Mouse (Mus musculus) kidney, adult 2 months (tissue): ENCODE results near the gene Pelo. TPM values are rescaled to one million over a fixed set of nuclear protein-coding genes. Genes with fewer than 3 reads are reported as not detected.

Experiments used
- DNase-seq: peaks from one replicate; pipeline ENCODE4 v3.0.0; 2021
- H3K27ac ChIP-seq: fragments of 200-500 bp; 2 replicates; pipeline ENCODE4 v1.5.1; 2012; ENCODE audit warnings: low read depth, low read length, control low read depth, inconsistent platforms; ENCODE audit not compliant: insufficient read depth
- H3K27me3 ChIP-seq: fragments of 200-500 bp; replicated peaks from 2 replicates; pipeline ENCODE4 v1.6.1; 2012; ENCODE audit warnings: mild to moderate bottlenecking, moderate library complexity, low read length, inconsistent platforms; ENCODE audit not compliant: control insufficient read depth, insufficient read depth
- H3K36me3 ChIP-seq: fragments of 200-500 bp; 2 replicates; pipeline ENCODE4 v1.6.1; 2012; ENCODE audit warnings: mild to moderate bottlenecking, moderate library complexity, low read length, inconsistent platforms; ENCODE audit not compliant: control insufficient read depth, insufficient read depth
- H3K4me1 ChIP-seq: fragments of 200-500 bp; 2 replicates; pipeline ENCODE4 v1.6.1; 2011; ENCODE audit warnings: low read length; ENCODE audit not compliant: control insufficient read depth, insufficient read depth
- H3K4me3 ChIP-seq: fragments of 200-500 bp; 2 replicates; pipeline ENCODE4 v1.5.1; 2011; ENCODE audit warnings: mild to moderate bottlenecking, low read depth, low read length, control low read depth; ENCODE audit not compliant: insufficient read depth
- CTCF ChIP-seq: fragments of 200-500 bp; conservative IDR thresholded peaks from 2 replicates; pipeline ENCODE4 v1.5.1; 2011; ENCODE audit warnings: low read depth, mild to moderate bottlenecking, control low read depth, low read length, moderate library complexity, mixed read lengths; ENCODE audit not compliant: insufficient read depth, insufficient read length
- POLR2A ChIP-seq: fragments of 200-500 bp; IDR thresholded peaks from one replicate; pipeline ENCODE4 v1.6.1; 2011; ENCODE audit warnings: low read depth, low read length, control low read depth
- WGBS: fragments of 180-500 bp; shearing (Covaris S2); methylation state at CpG from one replicate; pipeline ENCODE4 v1.1.7; 2018; 5-methylcytosine and 5-hydroxymethylcytosine counted together
- polyA plus RNA-seq: library from polyadenylated mRNA; depleted of rRNA; stranded (reverse); fragments of >200 nt; gene quantifications from 2 replicates; pipeline ENCODE4 v1.2.3, GENCODE M21; 2012

The Pelo gene
- polyA plus RNA-seq, 1 experiment, result 32.3 TPM

DNA sequence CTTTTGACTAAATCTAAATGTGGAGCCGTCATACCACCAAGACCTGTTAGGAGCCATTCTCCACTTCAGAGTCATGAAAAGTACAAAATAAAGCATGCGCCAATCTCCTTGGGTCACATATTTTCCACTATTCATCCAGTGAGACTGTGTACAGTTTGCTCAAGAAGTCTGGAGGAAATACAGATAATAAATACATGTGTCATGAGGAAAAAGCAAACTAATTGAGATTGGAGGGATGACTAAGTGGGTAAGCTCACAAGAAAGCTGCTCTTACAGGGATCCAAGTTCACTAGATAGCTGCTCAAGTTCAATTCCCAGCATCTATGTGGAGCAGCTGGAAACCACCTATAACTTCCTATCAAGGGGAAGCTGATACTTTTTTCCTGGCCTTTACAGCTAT is 36.5 kb upstream of the Pelo start:
- Histone ChIP-seq H3K4me1 (0 out of 2 replicates have a peak, but pooled peaks cover 2% of the 10 kb centered on the region), H3K4me3 (no peak overlapping the region), H3K27me3 (no peaks in the 10 kb centered on the region), H3K36me3 (no peaks in the 10 kb centered on the region), H3K27ac (no peak overlapping the region)
- TF ChIP-seq CTCF (no peak), POLR2A (no peak)
- no peak for DNase-seq
- WGBS, result 92% methylated on average over 2 of the region's 2 CpGs

DNA sequence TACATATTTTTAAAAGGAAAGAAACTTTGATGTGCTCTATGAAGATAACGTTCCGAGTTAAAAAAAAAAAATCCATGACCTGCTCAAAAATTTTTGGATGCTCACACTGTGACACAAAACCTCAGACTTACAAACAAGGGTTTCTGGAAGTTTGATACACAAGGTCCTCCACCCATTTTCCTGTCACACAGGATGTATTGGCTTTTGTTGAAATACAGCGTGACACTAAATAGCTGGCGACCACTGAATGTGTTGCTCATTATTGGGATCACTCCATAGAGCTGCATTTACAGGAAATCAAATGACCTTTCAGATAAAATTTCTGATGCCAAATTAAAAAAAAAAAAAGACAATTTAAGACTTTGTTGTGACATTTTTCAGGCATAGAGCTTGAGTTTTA is 35.1 kb upstream of the Pelo start:
- TF ChIP-seq POLR2A, result no peak
- TF ChIP-seq CTCF, result no peak

DNA sequence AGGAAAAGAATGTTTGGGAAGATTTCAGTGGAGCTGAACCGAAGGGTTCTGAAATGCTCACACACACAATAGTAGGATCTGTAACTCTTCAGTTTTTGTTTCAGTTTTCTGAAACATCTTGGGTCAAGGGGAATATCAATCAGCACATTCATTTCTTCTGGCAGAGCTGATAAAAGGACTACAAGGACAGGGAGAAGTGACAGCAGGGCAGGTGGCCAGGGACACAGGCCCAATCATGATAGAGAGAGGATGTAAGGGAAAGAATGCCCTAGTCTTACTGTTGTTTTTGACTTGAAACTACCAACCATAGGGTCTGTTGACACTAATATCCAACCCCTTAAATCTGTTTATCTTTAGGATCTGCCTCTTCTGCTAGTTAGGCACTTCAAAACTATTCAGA is 34.5 kb upstream of the Pelo start:
- no peaks in the 10 kb centered on the region for H3K4me1 ChIP-seq
- H3K27me3 ChIP-seq, result no peaks in the 10 kb centered on the region
- H3K4me3 ChIP-seq, result no peak overlapping the region
- DNase-seq, result no peak
- 0 out of 2 replicates have a peak overlapping the region, but pooled peaks have one; percentile 3 for H3K27ac ChIP-seq
- TF ChIP-seq POLR2A (no peak), CTCF (no peak)
- H3K36me3 ChIP-seq, result no peaks in the 10 kb centered on the region
- WGBS, result 70% methylated on average over 1 of the region's 1 CpGs

More for the DNA sequence above, 35.1 kb upstream of the Pelo start:
- Histone ChIP-seq H3K4me3 (no peak overlapping the region), H3K27ac (no peak overlapping the region), H3K27me3 (no peaks in the 10 kb centered on the region), H3K36me3 (no peaks in the 10 kb centered on the region), H3K4me1 (no peaks in the 10 kb centered on the region)
- peak; percentile 61 for DNase-seq
- WGBS, result 68% methylated on average over 4 of the region's 4 CpGs

DNA sequence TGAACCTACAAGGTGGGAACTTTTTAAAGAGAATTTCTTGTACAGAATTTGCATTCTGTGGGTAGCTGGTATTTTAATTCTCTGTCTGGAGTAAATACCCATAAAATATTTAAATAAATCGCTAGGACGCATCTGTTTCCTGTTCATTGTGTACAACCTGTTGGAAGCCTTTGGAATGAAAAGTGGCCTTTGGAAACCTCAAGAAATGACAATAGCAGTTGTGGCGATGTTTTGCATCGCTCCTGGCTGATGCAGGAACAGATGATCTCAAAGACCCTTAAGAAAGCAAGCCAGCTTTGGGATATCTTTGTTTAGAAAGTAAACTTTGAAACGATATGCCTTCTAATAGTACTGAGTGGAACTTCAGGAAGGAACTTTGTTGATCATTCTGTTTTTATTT is 28.8 kb upstream of the Pelo start:
- no peak overlapping the region for H3K27ac ChIP-seq
- H3K4me3 ChIP-seq, result no peak overlapping the region
- peak; percentile 37 for DNase-seq
- H3K4me1 ChIP-seq, result no peaks in the 10 kb centered on the region
- no peaks in the 10 kb centered on the region for H3K27me3 ChIP-seq
- H3K36me3 ChIP-seq, result no peaks in the 10 kb centered on the region
- 66% methylated on average over 5 of the region's 5 CpGs for WGBS
- TF ChIP-seq CTCF (no peak), POLR2A (no peak)

DNA sequence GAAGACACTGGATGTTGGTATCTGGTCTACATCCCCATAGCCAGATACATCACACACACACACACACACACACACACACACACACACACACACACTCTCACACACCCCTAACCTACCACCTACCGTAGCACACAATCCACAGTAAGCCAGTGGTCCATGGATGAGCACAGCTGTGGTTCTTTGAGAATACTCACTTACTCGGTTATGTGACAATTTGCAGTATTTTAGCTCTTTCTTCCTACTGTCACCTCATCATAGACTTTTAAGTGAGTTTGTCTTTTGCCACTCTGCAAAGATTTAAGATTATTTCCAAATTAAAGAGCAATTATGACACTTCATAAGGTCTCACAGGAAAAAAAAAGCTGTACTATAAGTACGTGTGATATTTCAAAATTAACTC is 28.2 kb upstream of the Pelo start:
- Histone ChIP-seq H3K27ac (no peak overlapping the region), H3K27me3 (no peaks in the 10 kb centered on the region), H3K36me3 (no peaks in the 10 kb centered on the region), H3K4me3 (no peak overlapping the region), H3K4me1 (no peaks in the 10 kb centered on the region)
- TF ChIP-seq POLR2A, result no peak
- no peak for TF ChIP-seq CTCF
- DNase-seq, result no peak
- WGBS, result 84% methylated on average over 3 of the region's 3 CpGs

DNA sequence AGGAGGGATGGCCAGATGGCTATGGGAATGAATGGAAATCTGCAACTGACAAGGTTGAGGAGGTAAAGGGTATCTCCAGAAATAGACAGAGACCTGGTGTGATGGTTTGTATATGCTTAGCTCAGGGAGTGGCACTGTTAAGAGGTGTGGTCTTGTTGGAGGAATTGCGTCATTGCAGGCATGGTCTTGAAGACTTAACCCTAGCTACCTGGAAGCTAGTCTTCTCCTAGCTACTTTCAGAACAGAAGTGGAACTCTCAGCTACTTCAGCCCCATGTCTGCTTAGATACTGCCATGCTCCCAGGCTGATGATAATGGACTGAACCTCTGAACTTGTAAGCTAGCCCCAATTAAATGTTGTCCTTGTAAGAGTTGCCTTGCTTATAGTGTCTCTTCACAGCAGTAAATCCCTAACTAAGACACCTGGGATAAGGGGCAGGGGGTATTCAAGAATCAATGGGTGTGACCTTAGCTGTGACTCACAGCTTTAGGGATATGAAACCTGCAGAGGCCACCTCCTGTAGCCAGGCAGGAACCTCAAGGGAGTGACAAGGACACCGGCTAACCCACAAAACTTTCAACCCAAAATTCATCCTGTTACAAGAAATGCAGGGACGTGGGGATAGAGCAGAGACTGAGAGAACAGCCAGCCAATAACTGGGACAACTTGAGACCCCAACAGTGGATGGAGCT is 27.1 kb upstream of the Pelo start:
- no peak overlapping the region for H3K27ac ChIP-seq
- 93% methylated on average over 3 of the region's 3 CpGs for WGBS
- H3K4me3 ChIP-seq, result no peak overlapping the region
- H3K36me3 ChIP-seq, result no peaks in the 10 kb centered on the region
- H3K4me1 ChIP-seq, result no peaks in the 10 kb centered on the region
- no peak for DNase-seq
- TF ChIP-seq POLR2A, result no peak
- no peak for TF ChIP-seq CTCF
- no peaks in the 10 kb centered on the region for H3K27me3 ChIP-seq

DNA sequence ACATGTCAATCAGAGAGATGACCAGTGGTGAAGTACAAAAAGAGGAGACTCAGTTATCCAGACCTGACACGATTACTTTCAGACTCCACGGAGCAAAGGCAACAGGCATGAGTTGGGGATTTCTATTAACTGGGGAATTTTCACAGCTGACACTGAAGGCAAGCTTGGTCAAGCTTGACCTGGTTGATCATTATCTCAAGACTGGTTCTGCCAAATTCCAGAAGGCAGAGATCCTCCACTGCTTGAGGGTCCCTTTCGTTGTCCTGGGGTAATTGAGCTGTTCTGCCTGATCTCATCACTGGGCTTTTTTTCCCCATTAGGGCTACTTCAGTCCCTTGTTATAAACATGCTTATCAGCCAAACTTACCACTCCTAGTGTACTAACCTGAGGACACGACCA is 19.6 kb upstream of the Pelo start:
- Histone ChIP-seq H3K4me3 (no peak overlapping the region), H3K4me1 (peaks cover 16% of the 10 kb centered on the region), H3K27ac (peak overlapping the region; percentile 63), H3K27me3 (no peaks in the 10 kb centered on the region), H3K36me3 (no peaks in the 10 kb centered on the region)
- 31% methylated on average over 4 of the region's 4 CpGs for WGBS
- DNase-seq, result peak; percentile 91
- TF ChIP-seq POLR2A, result no peak
- TF ChIP-seq CTCF, result no peak
